Mouse (Mus musculus) CH12.LX (cell line): ENCODE results near the gene Sp140. TPM values are rescaled to one million over a fixed set of nuclear protein-coding genes. Genes with fewer than 3 reads are reported as not detected.
"Not testable (repeated sequence)": the region's sequence is repeated elsewhere in the genome, so short reads cannot be mapped to it uniquely, and the experiment has no call there.

Experiments used
- DNase-seq: peaks from one replicate; pipeline ENCODE4 v3.0.0-alpha.2; 2013; ENCODE audit errors: extremely low read depth
- H3K27ac ChIP-seq: 2 replicates; pipeline ENCODE4 v1.5.1; 2012; ENCODE audit warnings: low read depth, mild to moderate bottlenecking, control low read depth, moderate library complexity; ENCODE audit not compliant: insufficient read depth
- H3K27me3 ChIP-seq: replicated peaks from 2 replicates; pipeline ENCODE3; 2012; ENCODE audit warnings: inconsistent platforms
- H3K36me3 ChIP-seq, 2 experiments: replicated peaks in 1 of 2; 2 replicates each; pipeline versions ENCODE3 to v1.6.1; 2012; ENCODE audit warnings: inconsistent platforms in 1 of 2, low read length in 1 of 2, mild to moderate bottlenecking in 1 of 2, mixed read lengths in 1 of 2, moderate library complexity in 1 of 2; ENCODE audit not compliant: control insufficient read depth in 1 of 2, insufficient read depth in 1 of 2
- H3K4me1 ChIP-seq, 2 experiments: 2 replicates each; pipeline ENCODE4 v1.6.1; 2012; ENCODE audit warnings: inconsistent platforms in 1 of 2, moderate library complexity in 1 of 2; ENCODE audit not compliant: insufficient read depth in 2 of 2, control insufficient read depth in 1 of 2
- H3K4me2 ChIP-seq: 2 replicates; pipeline ENCODE4 v1.6.1; 2012; ENCODE audit warnings: low read depth, mild to moderate bottlenecking, control low read depth; ENCODE audit not compliant: poor library complexity, insufficient read depth, severe bottlenecking
- H3K4me3 ChIP-seq, 3 experiments: fragments of 150-350 bp in 1 of 3; sonication (generic) in 1 of 3; replicated peaks in 1 of 3; 2 replicates each; pipeline versions ENCODE3 to v1.5.1; 2011 to 2012; ENCODE audit warnings: low read depth in 2 of 3, low read length in 2 of 3, mild to moderate bottlenecking in 2 of 3, moderate library complexity in 2 of 3, control low read depth in 1 of 3, improper control_type of control experiment in 1 of 3, inconsistent platforms in 1 of 3, mixed read lengths in 1 of 3; ENCODE audit not compliant: poor library complexity in 1 of 3
- H3K79me2 ChIP-seq: replicated peaks from 2 replicates; pipeline ENCODE4 v1.6.1; 2012; ENCODE audit warnings: mild to moderate bottlenecking, moderate library complexity; ENCODE audit not compliant: control insufficient read depth, poor library complexity, insufficient read depth, severe bottlenecking; ENCODE audit errors: extremely low read depth
- H3K9ac ChIP-seq: 2 replicates; pipeline ENCODE4 v1.6.1; 2012; ENCODE audit warnings: low read depth, mild to moderate bottlenecking, control low read depth, moderate library complexity; ENCODE audit not compliant: insufficient read depth
- H3K9me3 ChIP-seq: replicated peaks from 2 replicates; pipeline ENCODE3; 2012; ENCODE audit warnings: low read length, inconsistent platforms, mixed read lengths
- dilution Hi-C: fragments of 300-500 bp; cut with MboI; formaldehyde crosslinking; loops from 2 replicates; pipeline ENCODE4 v1.14.3; 2020; ENCODE audit warnings: low sequenced_read_pairs; ENCODE audit not compliant: extremely low pct_unique_long_range_greater_than_20kb, extremely low pct_ligation_motif_present
- in situ Hi-C: fragments of 300-500 bp; cut with MboI; formaldehyde crosslinking; loops from 3 replicates; pipeline ENCODE4 v1.14.3; 2019; ENCODE audit warnings: low sequenced_read_pairs, low pct_ligation_motif_present, low pct_unique_long_range_greater_than_20kb, mixed read lengths
- polyA plus RNA-seq: library from polyadenylated mRNA; unstranded; fragments of >175 nt; gene quantifications from 2 replicates; pipeline ENCODE4 v1.2.1, GENCODE M21; 2012; ENCODE audit warnings: low read depth; ENCODE audit not compliant: insufficient read length
- total RNA-seq, 2 experiments: library from RNA; depleted of rRNA; stranded (reverse); fragments of 300-350 nt in 1 of 2; fragments of >200 nt in 1 of 2; gene quantifications; 2 replicates each; pipeline ENCODE4 v1.2.3; 2012 to 2014

The Sp140 gene
- total RNA-seq (2012; rRNA removed) = 116 and 127 TPM in 2 replicates
- total RNA-seq (2014; rRNA removed) = 197 and 211 TPM in 2 replicates
- 241 and 256 TPM in 2 replicates for polyA plus RNA-seq

GRCm38 (mm10) chr1:85600078-85600477, at the start of gene Sp140:
Gene Sp140, plus strand, starts transcription at chr1:85600378.
- H3K9me3 ChIP-seq = not testable (repeated sequence)
- H3K4me3 ChIP-seq = peak within 1 kb of the TSS; percentile 45 to 66 (median 56)
- H3K9ac ChIP-seq = peak within 1 kb of the TSS; percentile 93

GRCm38 (mm10) chr1:85555261-85555660, 44.9 kb upstream of the Sp140 start:
- H3K27ac ChIP-seq, H3K9ac ChIP-seq, H3K4me1 ChIP-seq, H3K4me2 ChIP-seq, H3K27me3 ChIP-seq, H3K36me3 ChIP-seq, DNase-seq, H3K9me3 ChIP-seq, H3K79me2 ChIP-seq, H3K4me3 ChIP-seq, dilution Hi-C loops, in situ Hi-C loops: not testable (repeated sequence)

More at GRCm38 (mm10) chr1:85600078-85600477, at the start of gene Sp140:
- Histone ChIP-seq H3K4me2 (peak within 1 kb of the TSS; percentile 52), H3K27ac (peak within 1 kb of the TSS; percentile 76)
- DNase-seq, in situ Hi-C loops, dilution Hi-C loops, H3K36me3 ChIP-seq, H3K4me1 ChIP-seq, H3K79me2 ChIP-seq, H3K27me3 ChIP-seq: not testable (repeated sequence)

GRCm38 (mm10) chr1:85573554-85573953, 26.6 kb upstream of the Sp140 start:
- H3K9ac ChIP-seq, H3K9me3 ChIP-seq, H3K27me3 ChIP-seq, H3K4me3 ChIP-seq, in situ Hi-C loops, H3K27ac ChIP-seq, H3K4me1 ChIP-seq, H3K36me3 ChIP-seq, H3K79me2 ChIP-seq, dilution Hi-C loops, H3K4me2 ChIP-seq: not testable (repeated sequence)
- DNase-seq = peak; percentile 17

- H3K9ac ChIP-seq, H3K4me2 ChIP-seq, dilution Hi-C loops: not testable (repeated sequence)
These were observed 24.8 kb upstream of the Sp140 start, which contains the start of gene G530012D18Rik for GRCm38 (mm10) chr1:85575376-85575775. Gene G530012D18Rik, plus strand, starts transcription at chr1:85575676.

GRCm38 (mm10) chr1:85578372-85579010, 21.7 kb upstream of the Sp140 start:
- H3K27me3 ChIP-seq, H3K9me3 ChIP-seq, DNase-seq, H3K4me2 ChIP-seq, in situ Hi-C loops, dilution Hi-C loops, H3K4me1 ChIP-seq, H3K4me3 ChIP-seq, H3K36me3 ChIP-seq, H3K9ac ChIP-seq, H3K27ac ChIP-seq, H3K79me2 ChIP-seq: not testable (repeated sequence)

More at GRCm38 (mm10) chr1:85575376-85575775, 24.8 kb upstream of the Sp140 start, which contains the start of gene G530012D18Rik:
- in situ Hi-C loops, H3K79me2 ChIP-seq, H3K36me3 ChIP-seq, H3K4me3 ChIP-seq, H3K9me3 ChIP-seq, H3K27me3 ChIP-seq, DNase-seq, H3K4me1 ChIP-seq, H3K27ac ChIP-seq: not testable (repeated sequence)

GRCm38 (mm10) chr1:85579199-85580147, 20.7 kb upstream of the Sp140 start:
- H3K4me1 ChIP-seq, H3K36me3 ChIP-seq, dilution Hi-C loops, H3K27ac ChIP-seq, in situ Hi-C loops, H3K9ac ChIP-seq, H3K27me3 ChIP-seq, H3K4me2 ChIP-seq, H3K4me3 ChIP-seq, H3K79me2 ChIP-seq, H3K9me3 ChIP-seq, DNase-seq: not testable (repeated sequence)
